Mouse (Mus musculus): Measurements from ENCODE around the gene Gm49325. TPM values are rescaled to one million over a fixed set of nuclear protein-coding genes. Genes with fewer than 3 reads are reported as not detected.

Gene Gm49325
- polyA plus RNA-seq, 1 experiment from 2014 or later = 8.6 TPM

DNA sequence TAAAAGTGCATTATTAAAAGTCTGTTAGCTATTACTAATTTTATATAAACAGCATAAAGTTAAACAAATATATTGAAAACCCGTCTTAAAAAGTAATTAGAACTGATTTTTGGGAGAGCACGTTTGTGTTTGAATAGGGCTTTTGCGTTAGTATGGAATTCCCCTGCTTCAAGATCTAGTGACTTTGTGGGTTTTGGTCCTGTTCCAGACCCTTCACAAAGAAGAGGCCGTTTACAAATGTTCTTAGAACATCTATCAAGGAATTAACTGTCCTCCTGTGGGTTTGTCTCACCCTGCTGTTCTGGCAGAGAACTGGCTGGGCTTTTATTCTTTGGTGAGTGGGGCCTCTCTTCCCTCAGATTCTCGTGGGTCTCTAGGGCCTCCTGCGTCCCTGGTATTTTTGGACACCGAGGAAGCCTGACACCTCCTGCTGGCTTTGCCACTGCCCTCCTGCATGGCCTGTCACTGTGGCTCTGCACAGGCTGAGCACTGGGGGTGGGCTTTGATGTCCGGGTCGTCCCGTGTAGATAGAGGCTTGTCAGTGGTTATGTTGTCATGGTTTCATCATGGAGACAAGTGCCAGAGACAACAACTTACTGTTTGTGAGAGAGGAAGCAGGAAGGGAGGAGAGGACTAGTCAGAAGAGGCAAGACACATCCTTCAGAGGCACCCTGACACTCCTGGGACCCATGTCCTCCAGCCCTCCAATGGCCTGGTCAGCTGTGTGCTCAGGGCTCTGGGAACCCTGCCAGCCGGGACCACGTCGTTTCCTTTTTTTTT, 28.6 kb downstream of the Gm49325 start:
- Histone ChIP-seq H3K36me3 (peaks cover 35% of the 10 kb centered on the region), H3K4me3 (no peak overlapping the region), H3K27ac (replicated peaks) (no peak overlapping the region), H3K4me1 (peaks cover 12% of the 10 kb centered on the region; the same call in 1 of the 2 replicates), H3K9me3 (no peaks in the 10 kb centered on the region), H3K27me3 (no peaks in the 10 kb centered on the region), H3K9ac (replicated peaks) (no peak overlapping the region), H3K4me2 (replicated peaks) (no peak overlapping the region)
- 0 out of 2 replicates have a peak, but pooled peaks have one; percentile 26 for ATAC-seq (replicated peaks)
- 54% methylated on average over 13 of the region's 13 CpGs for WGBS

DNA sequence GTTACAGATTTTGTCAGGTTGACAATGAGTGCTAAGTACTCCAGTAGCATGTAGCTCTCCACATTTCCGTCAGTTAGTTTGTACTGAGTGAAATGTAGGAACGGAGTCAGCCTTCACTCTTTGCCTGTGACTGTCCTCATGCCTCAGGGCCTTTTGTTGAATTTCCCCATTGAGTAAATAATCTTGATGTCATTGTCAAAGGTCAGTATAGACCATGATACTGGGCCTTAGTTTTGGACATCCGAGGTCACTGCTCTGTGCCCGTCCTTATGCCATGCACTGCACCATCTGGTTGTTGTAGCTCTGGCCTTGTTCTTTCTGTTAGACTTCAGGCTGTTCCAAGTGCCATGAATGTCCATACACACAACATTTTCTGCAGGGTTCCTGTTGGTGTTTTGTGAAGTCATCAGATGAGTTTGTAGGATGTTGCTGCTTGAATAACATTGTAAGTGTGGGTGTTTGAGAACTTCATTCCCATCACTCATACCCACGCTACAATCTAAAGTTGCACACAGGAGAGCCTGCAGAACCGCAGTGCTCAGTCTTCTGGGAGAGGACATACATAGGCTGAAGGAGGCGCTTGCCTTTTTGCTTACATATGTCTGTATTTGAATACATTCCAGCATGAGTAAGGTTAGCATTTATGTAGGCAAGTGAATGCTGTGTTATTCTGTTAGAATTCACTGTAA, 30.4 kb downstream of the Gm49325 start:
- H3K9me3 ChIP-seq = no peaks in the 10 kb centered on the region
- H3K27me3 ChIP-seq = no peaks in the 10 kb centered on the region
- no peak overlapping the region for H3K27ac ChIP-seq (replicated peaks)
- no peak overlapping the region for H3K4me3 ChIP-seq
- no peak overlapping the region for H3K4me2 ChIP-seq (replicated peaks)
- WGBS = 92% methylated on average over 7 of the region's 7 CpGs
- H3K9ac ChIP-seq (replicated peaks) = no peak overlapping the region
- H3K36me3 ChIP-seq = peaks cover 36% of the 10 kb centered on the region
- peaks cover 5% of the 10 kb centered on the region; the same call in 1 of the 2 replicates for H3K4me1 ChIP-seq
- ATAC-seq (replicated peaks) = no peak

DNA sequence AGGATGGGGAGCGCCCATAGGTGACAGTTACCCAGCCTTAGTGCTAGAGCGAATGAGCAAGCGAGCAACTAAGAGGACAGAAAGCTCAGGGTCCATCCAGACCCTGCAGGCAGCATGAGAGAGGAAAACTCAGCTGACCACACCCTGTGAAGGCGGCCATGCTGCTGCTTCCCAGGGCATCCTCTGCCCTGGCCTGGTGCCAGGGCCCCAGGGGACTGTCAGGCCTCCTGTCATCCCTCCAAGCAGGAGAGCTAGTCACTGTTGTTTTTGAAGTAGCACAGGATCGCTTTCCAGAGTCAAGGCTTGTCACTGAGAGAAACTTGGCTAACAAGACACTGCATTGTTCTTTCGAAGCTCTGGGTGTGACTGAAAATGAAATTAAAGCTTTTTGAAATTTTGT, 33.0 kb downstream of the Gm49325 start:
- H3K27me3 ChIP-seq = no peaks in the 10 kb centered on the region
- H3K27ac ChIP-seq (replicated peaks) = no peak overlapping the region
- H3K4me1 ChIP-seq = peaks cover 5% of the 10 kb centered on the region; the same call in 1 of the 2 replicates
- H3K9me3 ChIP-seq = no peaks in the 10 kb centered on the region
- H3K9ac ChIP-seq (replicated peaks) = no peak overlapping the region
- H3K4me2 ChIP-seq (replicated peaks) = no peak overlapping the region
- 79% methylated on average over 6 of the region's 6 CpGs for WGBS
- H3K4me3 ChIP-seq = no peak overlapping the region
- H3K36me3 ChIP-seq = peaks cover 44% of the 10 kb centered on the region
- no peak for ATAC-seq (replicated peaks)

DNA sequence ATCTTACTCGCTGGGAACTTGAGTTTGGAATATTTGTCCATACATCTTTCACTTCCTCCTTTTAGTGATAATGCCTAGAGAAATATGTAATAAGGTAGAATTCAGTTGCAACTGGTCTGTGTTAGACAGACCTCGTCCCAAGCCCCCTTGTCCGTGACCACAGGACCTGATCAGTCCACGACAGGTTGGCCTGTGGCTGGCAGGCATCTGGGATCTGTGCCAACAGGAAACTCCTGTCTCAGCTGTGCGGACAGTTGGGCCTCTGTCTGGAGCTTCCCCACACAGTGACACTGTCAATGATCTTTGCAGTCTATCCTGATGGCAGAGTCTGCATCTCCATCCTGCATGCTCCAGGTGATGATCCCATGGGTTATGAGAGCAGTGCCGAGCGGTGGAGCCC, 37.2 kb downstream of the Gm49325 start:
- ATAC-seq (replicated peaks) = no peak
- no peak overlapping the region for H3K27ac ChIP-seq (replicated peaks)
- H3K4me3 ChIP-seq = no peak overlapping the region
- no peak overlapping the region for H3K9ac ChIP-seq (replicated peaks)
- no peaks in the 10 kb centered on the region for H3K27me3 ChIP-seq
- H3K36me3 ChIP-seq = peaks cover 46% of the 10 kb centered on the region
- WGBS = 84% methylated on average over 7 of the region's 7 CpGs
- H3K4me2 ChIP-seq (replicated peaks) = no peak overlapping the region
- H3K4me1 ChIP-seq = peaks cover 5% of the 10 kb centered on the region; the same call in 1 of the 2 replicates
- H3K9me3 ChIP-seq = no peaks in the 10 kb centered on the region

DNA sequence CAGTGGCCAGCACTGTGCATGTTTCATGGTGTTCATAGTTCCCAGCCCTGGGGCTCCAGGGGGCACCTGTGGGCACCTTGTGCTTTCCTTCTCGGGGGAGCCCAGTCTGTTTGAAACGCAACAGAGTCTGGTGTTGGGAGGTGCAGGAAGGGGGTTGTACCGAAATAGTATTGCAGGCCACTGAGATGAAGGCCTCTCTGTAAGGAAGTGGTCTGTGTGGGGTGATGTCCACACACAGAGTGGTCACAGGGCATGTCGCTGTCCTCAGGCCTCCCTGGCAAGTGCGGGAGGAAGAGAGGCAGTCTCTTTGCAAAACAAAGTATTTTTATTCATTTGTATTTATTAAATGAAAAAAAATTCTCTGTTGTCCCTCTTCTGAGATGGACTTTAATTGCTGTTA, 39.6 kb downstream of the Gm49325 start:
- WGBS = 93% methylated on average over 5 of the region's 5 CpGs
- no peaks in the 10 kb centered on the region for H3K9me3 ChIP-seq
- no peak overlapping the region for H3K9ac ChIP-seq (replicated peaks)
- H3K27me3 ChIP-seq = no peaks in the 10 kb centered on the region
- H3K4me3 ChIP-seq = no peak overlapping the region
- H3K4me2 ChIP-seq (replicated peaks) = no peak overlapping the region
- peaks cover 46% of the 10 kb centered on the region for H3K36me3 ChIP-seq
- H3K4me1 ChIP-seq = no peaks in the 10 kb centered on the region
- ATAC-seq (replicated peaks) = no peak
- no peak overlapping the region for H3K27ac ChIP-seq (replicated peaks)

DNA sequence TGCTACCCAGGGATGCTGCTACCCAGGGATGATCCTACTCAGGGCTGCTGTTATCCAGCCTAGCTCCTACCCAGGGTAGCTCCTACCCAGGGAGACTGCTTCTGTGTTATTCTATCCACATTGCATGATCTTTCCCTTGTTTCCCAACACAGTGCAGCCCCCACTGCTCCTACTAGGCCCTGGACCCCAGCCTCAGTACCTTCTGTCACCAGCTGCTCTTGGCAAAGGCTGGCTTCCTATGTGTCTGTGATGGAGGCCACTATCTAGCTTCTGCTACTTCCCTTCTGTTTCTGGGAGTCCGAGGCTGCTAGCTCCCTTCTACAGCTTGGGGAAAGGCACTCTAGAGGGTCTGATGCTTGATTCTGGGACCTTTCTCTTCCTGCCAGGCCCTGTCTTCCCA, 41.5 kb downstream of the Gm49325 start:
- no peak overlapping the region for H3K4me3 ChIP-seq
- no peaks in the 10 kb centered on the region for H3K9me3 ChIP-seq
- H3K27me3 ChIP-seq = no peaks in the 10 kb centered on the region
- H3K36me3 ChIP-seq = peaks cover 31% of the 10 kb centered on the region
- WGBS = 76% methylated on average over 1 of the region's 1 CpGs
- H3K4me1 ChIP-seq = no peaks in the 10 kb centered on the region
- no peak overlapping the region; the same call in 1 of the 2 replicates for H3K27ac ChIP-seq (replicated peaks)
- H3K4me2 ChIP-seq (replicated peaks) = no peak overlapping the region
- no peak overlapping the region for H3K9ac ChIP-seq (replicated peaks)
- peak; percentile 45 for ATAC-seq (replicated peaks)

DNA sequence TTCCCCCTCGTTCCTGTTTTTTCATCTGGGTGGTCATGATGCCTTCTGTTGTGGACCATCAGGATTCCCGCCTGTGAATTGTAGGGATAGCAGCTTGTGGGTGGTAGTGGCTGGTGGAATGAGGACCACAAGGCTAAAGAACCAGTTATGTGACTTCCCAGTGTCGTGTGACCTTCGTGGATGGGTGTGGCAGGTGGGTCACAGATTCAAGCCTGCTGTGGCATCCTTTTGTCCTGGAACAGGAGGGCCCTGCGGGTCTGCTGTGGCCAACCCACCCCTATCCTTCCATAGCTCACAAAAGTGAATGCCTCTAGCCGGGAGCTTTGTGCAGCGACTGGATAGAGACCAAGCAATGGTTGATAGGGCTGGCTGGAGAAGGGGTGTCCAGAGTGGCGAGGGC, 41.9 kb downstream of the Gm49325 start:
- H3K4me1 ChIP-seq = no peaks in the 10 kb centered on the region
- H3K4me2 ChIP-seq (replicated peaks) = no peak overlapping the region
- H3K4me3 ChIP-seq = no peak overlapping the region
- WGBS = 88% methylated on average over 8 of the region's 8 CpGs
- no peaks in the 10 kb centered on the region for H3K27me3 ChIP-seq
- H3K9me3 ChIP-seq = no peaks in the 10 kb centered on the region
- H3K9ac ChIP-seq (replicated peaks) = no peak overlapping the region
- ATAC-seq (replicated peaks) = no peak
- H3K27ac ChIP-seq (replicated peaks) = no peak overlapping the region; the same call in 1 of the 2 replicates
- H3K36me3 ChIP-seq = peaks cover 30% of the 10 kb centered on the region

DNA sequence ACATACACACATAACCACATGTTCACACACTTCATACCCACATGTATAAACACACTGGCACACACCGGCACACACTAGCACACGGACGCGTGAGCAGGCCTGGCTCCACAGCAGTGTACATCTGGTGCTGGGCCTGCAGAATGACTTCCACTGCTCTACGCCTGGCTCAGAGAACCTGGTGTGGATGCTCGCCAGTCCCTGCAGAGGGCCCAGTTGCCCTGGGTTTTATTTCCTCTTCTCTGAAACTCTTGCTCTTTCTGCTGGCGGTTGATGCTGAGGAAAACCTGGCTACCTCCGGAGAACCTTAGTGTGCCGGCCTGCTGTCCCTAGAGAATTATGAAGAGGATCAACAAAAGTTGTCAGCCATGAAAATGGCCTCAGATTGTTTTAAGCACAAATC, 46.0 kb downstream of the Gm49325 start:
- H3K4me1 ChIP-seq = no peaks in the 10 kb centered on the region

DNA sequence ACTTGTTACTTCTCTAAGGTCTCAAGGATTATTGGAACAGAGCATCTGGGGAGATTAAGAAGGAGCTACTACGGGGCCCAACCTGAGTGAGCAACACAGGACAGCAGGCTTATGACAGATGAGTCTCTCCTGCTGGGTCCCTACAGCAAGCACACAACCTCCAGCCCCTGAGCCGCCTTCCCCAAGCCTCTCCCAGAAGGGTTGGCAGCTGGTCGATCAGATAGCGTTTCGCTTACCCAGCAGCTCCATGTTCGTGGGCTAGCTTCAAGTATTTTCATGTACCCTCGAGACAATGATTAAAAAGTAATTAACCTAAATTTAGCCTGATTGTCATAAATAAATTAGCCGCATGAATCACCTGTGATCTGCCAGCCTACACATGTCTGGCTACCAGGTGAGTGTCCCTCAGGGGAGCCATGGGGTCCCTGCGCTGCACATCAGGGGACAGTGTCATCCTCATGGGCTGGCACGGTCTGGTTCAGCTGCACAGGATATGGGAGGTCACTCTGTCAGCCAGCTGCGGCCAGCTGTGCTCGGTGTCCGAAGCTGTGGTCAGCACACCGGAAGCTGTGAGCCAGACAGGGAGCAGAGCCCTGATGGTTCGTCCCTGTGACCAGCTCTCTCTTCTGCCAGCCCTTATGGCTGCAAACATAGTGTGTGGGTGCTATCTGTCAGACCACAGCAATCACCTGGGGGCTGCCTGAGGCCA, 52.4 kb downstream of the Gm49325 start:
- Histone ChIP-seq H3K27me3 (no peaks in the 10 kb centered on the region), H3K36me3 (no peaks in the 10 kb centered on the region), H3K9me3 (no peaks in the 10 kb centered on the region), H3K27ac (replicated peaks) (no peak overlapping the region), H3K4me1 (no peaks in the 10 kb centered on the region), H3K9ac (replicated peaks) (no peak overlapping the region), H3K4me3 (no peak overlapping the region), H3K4me2 (replicated peaks) (no peak overlapping the region)
- no peak for ATAC-seq (replicated peaks)
- WGBS = 79% methylated on average over 15 of the region's 15 CpGs

More for the DNA sequence above, 46.0 kb downstream of the Gm49325 start:
- Histone ChIP-seq H3K9ac (replicated peaks) (no peak overlapping the region), H3K9me3 (no peaks in the 10 kb centered on the region), H3K4me2 (replicated peaks) (no peak overlapping the region), H3K4me3 (no peak overlapping the region), H3K27me3 (no peaks in the 10 kb centered on the region), H3K27ac (replicated peaks) (no peak overlapping the region), H3K36me3 (no peaks in the 10 kb centered on the region)
- no peak for ATAC-seq (replicated peaks)
- WGBS = 86% methylated on average over 9 of the region's 9 CpGs

DNA sequence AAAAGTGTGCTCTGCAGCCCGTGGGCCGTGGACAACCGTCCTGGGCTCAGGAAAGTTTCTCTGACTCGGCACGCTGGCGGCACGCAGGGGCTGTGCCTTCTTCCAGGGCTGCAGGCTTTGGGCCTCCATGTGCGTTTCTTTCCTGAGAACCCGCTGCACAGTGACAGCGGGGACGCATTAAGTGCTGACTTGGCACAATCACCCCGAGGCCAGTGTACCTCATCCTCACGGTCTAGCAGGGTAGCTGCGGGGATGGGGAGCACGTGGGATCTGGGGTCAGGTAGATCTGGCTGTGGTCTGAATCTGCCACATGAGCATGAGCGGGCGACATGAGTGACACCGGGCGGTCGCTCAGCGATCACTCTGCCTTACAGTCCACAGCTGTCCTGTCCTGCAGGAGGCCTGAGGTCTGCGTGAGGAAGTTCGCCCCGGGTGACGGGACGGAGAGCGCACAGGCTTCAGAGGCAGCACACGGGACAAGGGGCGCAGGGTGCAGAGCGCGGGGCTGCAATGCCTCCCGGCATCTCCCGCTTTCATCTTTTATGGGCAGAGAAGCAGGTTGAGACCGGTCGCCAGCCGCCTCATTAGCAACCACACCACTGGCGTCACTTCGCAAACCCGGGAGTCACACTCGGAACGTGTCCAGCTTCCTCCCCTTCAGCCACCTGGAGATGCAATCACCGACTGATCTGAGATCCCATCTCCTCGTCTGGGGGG, 58.1 kb downstream of the Gm49325 start:
- no peaks in the 10 kb centered on the region for H3K36me3 ChIP-seq
- H3K9me3 ChIP-seq = no peaks in the 10 kb centered on the region
- WGBS = 59% methylated on average over 43 of the region's 43 CpGs
- no peaks in the 10 kb centered on the region for H3K27me3 ChIP-seq
- no peak overlapping the region for H3K4me3 ChIP-seq
- no peak overlapping the region for H3K4me2 ChIP-seq (replicated peaks)
- H3K4me1 ChIP-seq = no peaks in the 10 kb centered on the region
- ATAC-seq (replicated peaks) = no peak
- no peak overlapping the region for H3K27ac ChIP-seq (replicated peaks)
- no peak overlapping the region for H3K9ac ChIP-seq (replicated peaks)

DNA sequence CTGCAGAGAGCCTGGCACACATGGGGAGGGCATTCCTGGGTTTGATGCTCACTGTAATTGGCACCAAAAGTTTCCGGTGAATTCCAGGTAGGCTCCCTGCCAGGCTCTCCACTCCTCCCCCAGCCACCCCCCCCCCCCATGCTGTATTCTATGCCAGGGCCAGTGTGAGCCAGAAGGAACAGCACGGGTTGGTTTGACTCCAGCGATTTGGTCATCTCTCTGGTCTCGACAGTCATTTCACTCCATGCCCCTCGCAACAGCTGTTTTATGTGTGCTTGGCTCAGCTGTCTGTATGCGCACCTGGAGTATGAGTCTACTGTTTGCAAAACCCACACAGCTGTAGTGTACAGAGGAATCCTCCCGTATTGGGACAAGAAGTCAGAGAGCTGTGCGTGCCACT, 60.3 kb downstream of the Gm49325 start:
- ATAC-seq (replicated peaks) = no peak
- Histone ChIP-seq H3K27me3 (no peaks in the 10 kb centered on the region), H3K4me1 (no peaks in the 10 kb centered on the region), H3K27ac (replicated peaks) (no peak overlapping the region), H3K9ac (replicated peaks) (no peak overlapping the region), H3K9me3 (no peaks in the 10 kb centered on the region), H3K36me3 (no peaks in the 10 kb centered on the region), H3K4me3 (no peak overlapping the region), H3K4me2 (replicated peaks) (no peak overlapping the region)
- WGBS = 69% methylated on average over 8 of the region's 8 CpGs

Measured in forebrain, embryonic 15.5 days (tissue).